Mouse (Mus musculus) hindbrain, embryonic 11.5 days (tissue): Measurements from ENCODE around the gene Stag1. TPM values are rescaled to one million over a fixed set of nuclear protein-coding genes. Genes with fewer than 3 reads are reported as not detected.

Experiments used
- ATAC-seq: fragments of 200-750 bp; cut with Nextera tagmentation; 2 replicates; pipeline ENCODE4 v1.8.0; 2017; ENCODE audit warnings: mild to moderate bottlenecking, moderate TSS enrichment, moderate library complexity; ENCODE audit not compliant: low FRiP score
- DNase-seq: peaks from one replicate; pipeline ENCODE4 v3.0.0-alpha.2; 2015; ENCODE audit warnings: low spot score
- H3K27ac ChIP-seq: fragments of 300-500 bp; sonication (generic); 2 replicates; pipeline ENCODE4 v1.5.1; 2014; ENCODE audit warnings: mild to moderate bottlenecking, low read depth, low read length
- H3K27me3 ChIP-seq: fragments of 300-500 bp; sonication (generic); 2 replicates; pipeline ENCODE4 v1.6.1; 2014; ENCODE audit warnings: mild to moderate bottlenecking, low read length, moderate library complexity, mixed read lengths; ENCODE audit not compliant: control insufficient read depth, insufficient read depth
- H3K36me3 ChIP-seq: fragments of 300-500 bp; sonication (generic); 2 replicates; pipeline ENCODE4 v1.6.1; 2014; ENCODE audit warnings: mild to moderate bottlenecking, low read length, moderate library complexity, mixed read lengths; ENCODE audit not compliant: control insufficient read depth, insufficient read depth
- H3K4me1 ChIP-seq: fragments of 300-500 bp; sonication (generic); replicated peaks from 2 replicates; pipeline ENCODE4 v1.6.1; 2014; ENCODE audit warnings: low read length, mixed read lengths; ENCODE audit not compliant: control insufficient read depth, insufficient read depth
- H3K4me2 ChIP-seq: fragments of 300-500 bp; sonication (generic); replicated peaks from 2 replicates; pipeline ENCODE4 v1.6.1; 2014; ENCODE audit warnings: mild to moderate bottlenecking, low read depth, low read length
- H3K4me3 ChIP-seq: fragments of 300-500 bp; sonication (generic); 2 replicates; pipeline ENCODE4 v1.5.1; 2014; ENCODE audit warnings: low read depth, low read length
- H3K9ac ChIP-seq: fragments of 300-500 bp; sonication (generic); 2 replicates; pipeline ENCODE4 v1.6.1; 2014; ENCODE audit warnings: low read depth, low read length
- H3K9me3 ChIP-seq: fragments of 300-500 bp; sonication (generic); 2 replicates; pipeline ENCODE4 v1.6.1; 2016; ENCODE audit warnings: low read length; ENCODE audit not compliant: control insufficient read depth
- WGBS: fragments of 180-500 bp; shearing (Covaris S2); extraction: QIAGEN DNeasy Blood & Tissue Kit; methylation state at CpG from one replicate; pipeline ENCODE4 v1.1.7; 2014; 5-methylcytosine and 5-hydroxymethylcytosine counted together
- polyA plus RNA-seq: library from polyadenylated mRNA; unstranded; fragments of >200 nt; fragmentation: Nextera tagmentation; extraction: Ambion mirVana; gene quantifications from 2 replicates; pipeline ENCODE4 v1.2.1, GENCODE M21; 2014

The Stag1 gene
- polyA plus RNA-seq, 1 experiment from 2014 or later, result 57.4 TPM

GRCm38 (mm10) chr9:100640754-100641153 is 43.2 kb downstream of the Stag1 start:
- H3K4me2 ChIP-seq, result no peak overlapping the region

DNA sequence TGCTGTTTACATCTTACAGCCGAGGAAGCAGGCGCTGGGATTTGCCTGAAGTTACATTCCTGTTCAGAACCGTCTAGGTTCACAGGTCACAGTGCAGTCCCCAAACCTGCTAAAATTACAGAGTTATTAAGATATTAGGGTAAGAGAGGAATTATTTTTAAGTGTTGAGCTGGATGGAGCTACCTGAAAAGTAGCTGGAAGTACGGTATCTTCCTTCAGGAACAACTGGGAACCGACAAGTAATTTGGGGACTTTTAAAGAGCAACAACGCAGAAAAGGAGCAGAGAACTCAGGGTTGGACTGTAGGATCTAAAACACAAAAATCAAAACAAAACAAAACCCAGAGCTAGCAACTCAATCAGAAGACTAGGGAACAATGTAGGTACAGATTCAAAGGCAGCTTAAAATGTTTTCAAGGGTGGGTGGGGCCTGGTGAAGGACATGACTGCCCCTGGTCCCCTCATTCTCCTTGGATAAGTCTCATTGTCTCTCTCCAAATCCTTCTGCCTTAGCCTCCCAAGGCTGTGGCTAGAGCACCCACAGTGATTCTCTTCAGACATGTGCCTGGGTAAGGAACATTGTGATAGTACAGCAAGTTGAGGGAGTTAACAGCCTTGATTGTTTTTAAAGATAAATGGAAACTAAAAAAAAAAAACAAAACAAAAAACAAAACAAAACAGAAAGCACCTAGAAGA is 43.9 kb downstream of the Stag1 start:
- peaks cover 6% of the 10 kb centered on the region; the same call in 1 of the 2 replicates for H3K4me1 ChIP-seq
- DNase-seq, result peak; percentile 31
- WGBS, result 37% methylated on average over 6 of the region's 6 CpGs
- no peaks in the 10 kb centered on the region for H3K9me3 ChIP-seq
- H3K9ac ChIP-seq, result no peak overlapping the region; the same call in 1 of the 2 replicates
- H3K27ac ChIP-seq, result peak overlapping the region; percentile 97; the same call in 1 of the 2 replicates
- no peaks in the 10 kb centered on the region for H3K36me3 ChIP-seq
- ATAC-seq, result no peak
- no peak overlapping the region for H3K4me3 ChIP-seq
- H3K27me3 ChIP-seq, result no peaks in the 10 kb centered on the region
- peak overlapping the region; percentile 62; the same call in 1 of the 2 replicates for H3K4me2 ChIP-seq

More at GRCm38 (mm10) chr9:100640754-100641153, 43.2 kb downstream of the Stag1 start:
- Histone ChIP-seq H3K9ac (no peak overlapping the region), H3K27me3 (no peaks in the 10 kb centered on the region), H3K36me3 (no peaks in the 10 kb centered on the region), H3K9me3 (no peaks in the 10 kb centered on the region), H3K4me1 (peaks cover 6% of the 10 kb centered on the region; the same call in 1 of the 2 replicates), H3K27ac (no peak overlapping the region), H3K4me3 (no peak overlapping the region)
- 52% methylated on average over 2 of the region's 2 CpGs for WGBS
- DNase-seq, result no peak
- no peak for ATAC-seq

DNA sequence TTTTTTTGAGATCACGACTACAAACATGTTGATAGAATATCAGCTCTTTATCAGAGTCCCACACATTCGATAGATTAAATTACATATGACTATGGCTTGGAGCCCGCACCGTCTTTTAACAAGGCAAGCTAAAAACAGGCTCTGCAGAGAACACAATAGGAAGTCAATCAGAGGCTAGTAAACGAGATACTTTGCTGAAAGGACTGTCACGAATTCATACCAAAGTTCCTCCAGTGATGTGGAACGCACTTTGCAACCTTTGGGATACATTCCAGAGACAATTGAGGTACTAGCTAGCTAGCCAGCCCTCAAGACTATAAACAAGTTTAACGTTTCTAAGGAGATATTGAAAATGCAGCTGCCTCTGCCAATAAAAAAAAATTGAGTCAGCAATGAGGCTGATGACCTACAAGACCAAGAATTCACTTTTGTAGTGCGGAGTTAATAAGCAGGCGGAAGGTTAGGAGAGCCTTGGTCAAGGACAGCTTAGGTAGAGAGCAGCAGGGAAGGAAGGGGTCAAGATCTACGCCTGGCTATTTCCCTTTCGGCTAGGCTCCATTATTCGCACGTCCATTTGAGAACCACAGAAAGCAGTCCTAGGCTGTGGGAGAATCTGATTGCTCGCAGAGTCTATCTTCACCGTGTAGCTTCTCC is 44.7 kb downstream of the Stag1 start:
- no peak for ATAC-seq
- no peaks in the 10 kb centered on the region for H3K9me3 ChIP-seq
- WGBS, result 2% methylated on average over 16 of the region's 16 CpGs

GRCm38 (mm10) chr9:100642840-100643697 is 45.5 kb downstream of the Stag1 start:
- Histone ChIP-seq H3K9ac (peak overlapping the region; percentile 94), H3K4me2 (peak overlapping the region; percentile 62), H3K9me3 (no peaks in the 10 kb centered on the region), H3K27ac (peak overlapping the region; percentile 97), H3K4me3 (peak overlapping the region; percentile 79), H3K36me3 (no peaks in the 10 kb centered on the region), H3K4me1 (peaks cover 6% of the 10 kb centered on the region; the same call in 1 of the 2 replicates), H3K27me3 (no peaks in the 10 kb centered on the region)
- DNase-seq (peak; percentile 99), ATAC-seq (peak; percentile 99)
- under 1% methylated on average over 93 of the region's 97 CpGs for WGBS

More for the DNA sequence above, 44.7 kb downstream of the Stag1 start:
- Histone ChIP-seq H3K4me2 (peak overlapping the region; percentile 62), H3K4me3 (peak overlapping the region; percentile 79), H3K27ac (peak overlapping the region; percentile 97), H3K9ac (peak overlapping the region; percentile 55), H3K36me3 (no peaks in the 10 kb centered on the region), H3K27me3 (no peaks in the 10 kb centered on the region), H3K4me1 (peaks cover 6% of the 10 kb centered on the region; the same call in 1 of the 2 replicates)
- peak; percentile 62 for DNase-seq

GRCm38 (mm10) chr9:100644071-100644771 is 46.6 kb downstream of the Stag1 start:
- peak overlapping the region; percentile 97 for H3K27ac ChIP-seq
- ATAC-seq (peak; percentile 34), DNase-seq (peak; percentile 80)
- no peaks in the 10 kb centered on the region for H3K36me3 ChIP-seq
- peaks cover 6% of the 10 kb centered on the region; the same call in 1 of the 2 replicates for H3K4me1 ChIP-seq
- peak overlapping the region; percentile 71 for H3K4me2 ChIP-seq
- H3K4me3 ChIP-seq, result peak overlapping the region; percentile 79
- peak overlapping the region; percentile 94 for H3K9ac ChIP-seq
- no peaks in the 10 kb centered on the region for H3K27me3 ChIP-seq
- WGBS, result under 1% methylated on average over 49 of the region's 64 CpGs
- H3K9me3 ChIP-seq, result no peaks in the 10 kb centered on the region

GRCm38 (mm10) chr9:100645026-100645940 is 47.7 kb downstream of the Stag1 start:
- Histone ChIP-seq H3K27ac (no peak overlapping the region), H3K4me2 (peak overlapping the region; percentile 28), H3K4me3 (peak overlapping the region; percentile 79), H3K9me3 (no peaks in the 10 kb centered on the region), H3K27me3 (no peaks in the 10 kb centered on the region), H3K4me1 (peaks cover 6% of the 10 kb centered on the region; the same call in 1 of the 2 replicates), H3K9ac (no peak overlapping the region), H3K36me3 (no peaks in the 10 kb centered on the region)
- WGBS, result 44% methylated on average over 8 of the region's 8 CpGs
- DNase-seq, result peak; percentile 2
- no peak for ATAC-seq

DNA sequence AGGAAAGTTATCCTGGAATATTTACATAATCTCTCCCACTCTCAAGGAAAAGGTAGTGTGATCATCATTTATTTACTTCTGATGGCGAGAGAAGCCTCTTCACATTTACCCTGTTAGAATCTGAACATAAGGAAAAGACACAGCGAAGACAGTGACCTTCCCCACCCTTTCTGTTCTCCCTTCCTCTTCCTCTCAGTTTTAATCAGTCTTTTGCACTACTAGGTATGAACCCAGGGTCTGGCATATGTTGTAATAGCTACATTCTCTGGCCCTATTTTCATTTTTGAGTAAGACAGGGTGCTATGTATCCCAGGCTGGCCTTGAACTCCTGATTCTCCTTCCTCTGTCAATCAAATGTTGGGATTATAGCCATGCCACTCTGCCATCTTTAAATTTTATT is 48.7 kb downstream of the Stag1 start:
- Histone ChIP-seq H3K27ac (no peak overlapping the region), H3K36me3 (no peaks in the 10 kb centered on the region), H3K27me3 (no peaks in the 10 kb centered on the region), H3K4me3 (no peak overlapping the region), H3K4me2 (no peak overlapping the region), H3K4me1 (peaks cover 6% of the 10 kb centered on the region; the same call in 1 of the 2 replicates), H3K9ac (no peak overlapping the region), H3K9me3 (no peaks in the 10 kb centered on the region)
- DNase-seq (no peak), ATAC-seq (no peak)
- WGBS, result 97% methylated on average over 2 of the region's 2 CpGs
